Mouse (Mus musculus): Measurements from ENCODE around the gene Klhl40.

- no peak for TF ChIP-seq CTCF (IDR thresholded peaks at IDR 0.05; ENCODE audit: extremely low read depth, insufficient read length, insufficient replicate concordance, low read depth, low read length)
- TF ChIP-seq POLR2A (IDR thresholded peaks at IDR 0.05; ENCODE audit: low read depth, low read length): no peak
Observed at GRCm38 (mm10) chr9:121776511-121776910, 896 bp upstream of the Klhl40 start.

All from small intestine, adult 2 months (tissue).